In the genomic region with DNA sequence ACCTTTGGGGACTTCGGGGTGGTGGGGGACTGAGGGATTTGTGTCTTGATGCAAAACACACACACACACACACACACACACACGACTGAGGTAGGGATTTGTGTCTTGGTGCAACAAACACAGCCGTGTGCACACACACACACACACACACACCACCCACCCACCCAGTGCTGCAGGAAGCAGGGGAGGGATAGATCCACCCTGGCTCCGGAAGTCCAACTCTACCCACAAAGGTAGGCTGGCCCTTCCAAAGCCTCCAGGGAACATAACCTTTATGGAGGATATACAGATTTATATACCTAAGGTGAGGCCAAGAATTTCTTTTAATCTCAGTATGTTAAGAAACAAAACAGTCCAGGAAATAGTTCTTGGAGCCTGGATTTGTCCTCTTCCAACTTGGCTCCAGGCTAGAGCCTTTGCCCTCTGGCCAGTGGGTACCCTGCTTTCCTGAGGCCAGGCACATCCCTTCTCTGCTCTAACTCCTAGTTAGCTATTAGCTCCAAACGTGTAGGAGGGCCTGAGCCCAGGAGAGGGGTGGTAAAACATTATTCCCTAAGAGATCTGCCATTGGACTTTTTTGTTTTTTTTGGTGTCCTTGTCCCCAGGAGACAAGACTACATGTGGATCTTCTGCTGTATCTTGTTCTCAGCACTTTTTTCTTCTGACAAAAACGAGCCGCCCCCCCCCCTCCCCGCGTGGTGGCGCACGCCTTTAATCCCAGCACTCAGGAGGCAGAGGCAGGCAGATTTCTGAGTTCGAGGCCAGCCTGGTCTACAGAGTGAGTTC, we compare ENCODE assay signal across 7 mouse cellular contexts. TPM values are rescaled to one million over a fixed set of nuclear protein-coding genes. Genes with fewer than 3 reads are reported as not detected.
DNase-seq lines count a peak whose midpoint lies in the region; ATAC-seq lines count a peak whose summit lies in the region.

No protein-coding gene starts in this region.

- H3K27me3 ChIP-seq in forebrain, embryonic 16.5 days (replicated peaks; ENCODE audit: control insufficient read depth, insufficient read depth, low read length) = peaks cover 4% of the 10 kb centered on the region; the same call in 1 of the 2 replicates
- no peaks in the 10 kb centered on the region for H3K27me3 ChIP-seq in limb, embryonic 11.5 days (ENCODE audit: control insufficient read depth, insufficient read depth, low read length)
- H3K27me3 ChIP-seq in stomach, embryonic 14.5 days (ENCODE audit: control insufficient read depth, insufficient read depth, low read length) = no peaks in the 10 kb centered on the region

- 51% methylated on average over 12 of the region's 12 CpGs for WGBS in forebrain, embryonic 16.5 days
- WGBS in limb, embryonic 11.5 days = 51% methylated on average over 12 of the region's 12 CpGs
- WGBS in stomach, embryonic 14.5 days = 53% methylated on average over 12 of the region's 12 CpGs

- no peaks in the 10 kb centered on the region for H3K9me3 ChIP-seq in forebrain, embryonic 16.5 days (ENCODE audit: control insufficient read depth, low read length)
- no peaks in the 10 kb centered on the region for H3K9me3 ChIP-seq in limb, embryonic 11.5 days (ENCODE audit: control insufficient read depth, low read length)
- no peaks in the 10 kb centered on the region for H3K9me3 ChIP-seq in stomach, embryonic 14.5 days (ENCODE audit: control insufficient read depth, low read depth, low read length)

- peak overlapping the region; percentile 74 for H3K9ac ChIP-seq in forebrain, embryonic 16.5 days (replicated peaks; ENCODE audit: low read depth, low read length)
- peak overlapping the region; percentile 92 for H3K9ac ChIP-seq in limb, embryonic 11.5 days (ENCODE audit: low read length)
- peak overlapping the region; percentile 80 for H3K9ac ChIP-seq in stomach, embryonic 14.5 days (replicated peaks; ENCODE audit: low read depth, low read length)

- peak overlapping the region; percentile 85 for H3K27ac ChIP-seq in forebrain, embryonic 16.5 days (ENCODE audit: low read length)
- peak overlapping the region; percentile 84 for H3K27ac ChIP-seq in limb, embryonic 11.5 days (replicated peaks; ENCODE audit: low read depth, low read length)
- peak overlapping the region; percentile 93 for H3K27ac ChIP-seq in stomach, embryonic 14.5 days (ENCODE audit: low read length)

- DNase-seq in thymus, postnatal 14 days = peak; percentile 51
- DNase-seq in thymus, adult 18-20 months = no peak
- DNase-seq in limb, embryonic 11.5 days (ENCODE audit: low spot score) = no peak
- DNase-seq in layer of hippocampus, adult 18-20 months (ENCODE audit: low spot score in 2 of 2) = no peak
- DNase-seq in right cerebral cortex, postnatal 4 days = no peak

- H3K4me2 ChIP-seq in forebrain, embryonic 16.5 days (ENCODE audit: low read length) = peak overlapping the region; percentile 95
- H3K4me2 ChIP-seq in limb, embryonic 11.5 days (ENCODE audit: low read depth, severe bottlenecking) = peak overlapping the region; percentile 83
- peak overlapping the region; percentile 85 for H3K4me2 ChIP-seq in stomach, embryonic 14.5 days (replicated peaks; ENCODE audit: low read depth, low read length)

- H3K4me3 ChIP-seq in forebrain, embryonic 16.5 days (replicated peaks; ENCODE audit: low read length) = peak overlapping the region; percentile 58
- peak overlapping the region; percentile 89 for H3K4me3 ChIP-seq in limb, embryonic 11.5 days (ENCODE audit: low read depth, low read length)
- H3K4me3 ChIP-seq in stomach, embryonic 14.5 days (ENCODE audit: low read depth, low read length) = peak overlapping the region; percentile 80

- H3K4me1 ChIP-seq in forebrain, embryonic 16.5 days (replicated peaks; ENCODE audit: control insufficient read depth, insufficient read depth, low read length) = peaks cover 30% of the 10 kb centered on the region
- H3K4me1 ChIP-seq in limb, embryonic 11.5 days (ENCODE audit: control insufficient read depth, insufficient read depth, low read length) = peaks cover 14% of the 10 kb centered on the region
- peaks cover 18% of the 10 kb centered on the region for H3K4me1 ChIP-seq in stomach, embryonic 14.5 days (ENCODE audit: control insufficient read depth, insufficient read depth, low read length)

- ATAC-seq in forebrain, embryonic 16.5 days = no peak
- no peak for ATAC-seq in limb, embryonic 11.5 days (ENCODE audit: insufficient number of reproducible peaks, low FRiP score, low TSS enrichment, low read depth)
- ATAC-seq in stomach, embryonic 14.5 days (ENCODE audit: insufficient number of reproducible peaks, insufficient read depth, low FRiP score, low read depth) = no peak

- 0 out of 2 replicates have a peak, but pooled peaks cover 2% of the 10 kb centered on the region for H3K36me3 ChIP-seq in forebrain, embryonic 16.5 days (ENCODE audit: control insufficient read depth, insufficient read depth)
- H3K36me3 ChIP-seq in limb, embryonic 11.5 days (ENCODE audit: control insufficient read depth, insufficient read depth, low read length) = peaks cover 10% of the 10 kb centered on the region; the same call in 1 of the 2 replicates
- H3K36me3 ChIP-seq in stomach, embryonic 14.5 days (ENCODE audit: control insufficient read depth, insufficient read depth, low read length) = peaks cover 21% of the 10 kb centered on the region

RNA-seq across cellular contexts. Expression of gene Ubald2, which starts 1.3 kb away (rescaled TPM):
- 45.1 and 53.4 TPM in 2 replicates for polyA plus RNA-seq in forebrain, embryonic 16.5 days (2015; fragmentation: Nextera tagmentation; extraction: Ambion mirVana)
- 82.3 and 85.4 TPM in 2 replicates for polyA plus RNA-seq in limb, embryonic 11.5 days (2014; fragmentation: Nextera tagmentation; extraction: Ambion mirVana)
- 56.1 and 60.7 TPM in 2 replicates for polyA plus RNA-seq in stomach, embryonic 14.5 days (2014; fragmentation: Nextera tagmentation; extraction: Ambion mirVana)
- 10 to 100 TPM; 33.3 to 40.5 TPM for total RNA-seq in layer of hippocampus, adult 18-20 months (2021)

RNA-seq across cellular contexts. Expression of gene Rnf157, which starts 22.3 kb away (rescaled TPM):
- 37.4 and 40.7 TPM in 2 replicates for polyA plus RNA-seq in forebrain, embryonic 16.5 days (2015; fragmentation: Nextera tagmentation; extraction: Ambion mirVana)
- 20.8 and 23.2 TPM in 2 replicates for polyA plus RNA-seq in limb, embryonic 11.5 days (2014; fragmentation: Nextera tagmentation; extraction: Ambion mirVana)
- polyA plus RNA-seq in stomach, embryonic 14.5 days (2014; fragmentation: Nextera tagmentation; extraction: Ambion mirVana) = 9.8 and 12.8 TPM in 2 replicates
- total RNA-seq in layer of hippocampus, adult 18-20 months (2021) = 100 to 1,000 TPM; 245 to 252 TPM

RNA-seq across cellular contexts. Expression of gene Qrich2, which starts 30.9 kb away (rescaled TPM):
- 0.09 TPM in 1 of 2 replicates, not detected in the other for polyA plus RNA-seq in forebrain, embryonic 16.5 days (2015; fragmentation: Nextera tagmentation; extraction: Ambion mirVana)
- 0.20 and 0.37 TPM in 2 replicates for polyA plus RNA-seq in limb, embryonic 11.5 days (2014; fragmentation: Nextera tagmentation; extraction: Ambion mirVana)
- polyA plus RNA-seq in stomach, embryonic 14.5 days (2014; fragmentation: Nextera tagmentation; extraction: Ambion mirVana) = 0.22 TPM in 1 of 2 replicates, not detected in the other
- total RNA-seq in layer of hippocampus, adult 18-20 months (2021) = not detected

RNA-seq across cellular contexts. Expression of gene Prpsap1, which starts 58.8 kb away (rescaled TPM):
- 200 and 201 TPM in 2 replicates for polyA plus RNA-seq in forebrain, embryonic 16.5 days (2015; fragmentation: Nextera tagmentation; extraction: Ambion mirVana)
- polyA plus RNA-seq in limb, embryonic 11.5 days (2014; fragmentation: Nextera tagmentation; extraction: Ambion mirVana) = 183 and 193 TPM in 2 replicates
- 216 and 218 TPM in 2 replicates for polyA plus RNA-seq in stomach, embryonic 14.5 days (2014; fragmentation: Nextera tagmentation; extraction: Ambion mirVana)
- total RNA-seq in layer of hippocampus, adult 18-20 months (2021) = 10 to 100 TPM; 87.0 to 91.5 TPM
